Mouse (Mus musculus): ENCODE results near the gene Mypop.

Mypop gene

DNA sequence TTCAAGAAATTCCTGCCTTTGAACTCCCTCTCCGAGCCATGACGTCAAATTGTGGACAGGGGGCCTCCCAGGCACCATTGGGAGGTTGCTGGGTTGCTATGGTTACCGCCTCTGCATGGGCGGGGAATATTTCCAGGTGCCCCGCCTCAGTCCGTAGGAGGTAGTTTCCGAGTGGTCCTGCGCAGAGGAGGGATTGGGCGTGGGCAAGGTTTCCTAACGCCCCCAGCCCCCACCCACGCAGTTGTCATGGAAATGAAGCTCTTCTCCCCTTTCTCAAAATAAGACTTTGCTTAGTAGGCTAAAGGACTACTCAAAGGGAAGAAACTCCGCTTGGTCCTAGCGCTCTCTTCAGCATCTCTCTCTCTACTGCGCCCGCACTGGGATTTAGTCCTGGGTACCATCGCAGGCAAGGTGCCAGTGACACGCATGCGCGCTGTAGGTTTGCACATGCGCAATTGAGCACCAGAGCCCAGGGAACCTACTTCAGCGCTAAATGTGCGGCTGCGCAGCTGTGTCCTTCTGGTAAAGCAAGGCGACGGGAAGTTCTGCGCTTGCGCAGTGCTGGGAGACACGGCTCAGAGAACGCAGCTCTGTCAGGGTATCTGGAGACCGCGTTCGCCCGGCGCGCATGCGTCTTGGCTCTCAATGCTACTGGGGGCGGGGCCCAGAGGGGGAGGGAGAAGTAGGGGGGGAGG lies at the start of gene Mypop:
Gene Mypop, plus strand, starts transcription at position 645 of the 695 bp plus-strand sequence.
- in situ Hi-C loops (cut with MboI), result no loop called here

GRCm38 (mm10) chr7:18942376-18942775 lies 48.7 kb upstream of the Mypop start:
- in situ Hi-C loops (cut with MboI), result no loop called here

- in situ Hi-C loops (cut with MboI), result no loop called here
These were observed 48.2 kb upstream of the Mypop start for GRCm38 (mm10) chr7:18942815-18943214.

GRCm38 (mm10) chr7:18948151-18948550 lies 42.9 kb upstream of the Mypop start:
- in situ Hi-C loops (cut with MboI), result no loop called here

DNA sequence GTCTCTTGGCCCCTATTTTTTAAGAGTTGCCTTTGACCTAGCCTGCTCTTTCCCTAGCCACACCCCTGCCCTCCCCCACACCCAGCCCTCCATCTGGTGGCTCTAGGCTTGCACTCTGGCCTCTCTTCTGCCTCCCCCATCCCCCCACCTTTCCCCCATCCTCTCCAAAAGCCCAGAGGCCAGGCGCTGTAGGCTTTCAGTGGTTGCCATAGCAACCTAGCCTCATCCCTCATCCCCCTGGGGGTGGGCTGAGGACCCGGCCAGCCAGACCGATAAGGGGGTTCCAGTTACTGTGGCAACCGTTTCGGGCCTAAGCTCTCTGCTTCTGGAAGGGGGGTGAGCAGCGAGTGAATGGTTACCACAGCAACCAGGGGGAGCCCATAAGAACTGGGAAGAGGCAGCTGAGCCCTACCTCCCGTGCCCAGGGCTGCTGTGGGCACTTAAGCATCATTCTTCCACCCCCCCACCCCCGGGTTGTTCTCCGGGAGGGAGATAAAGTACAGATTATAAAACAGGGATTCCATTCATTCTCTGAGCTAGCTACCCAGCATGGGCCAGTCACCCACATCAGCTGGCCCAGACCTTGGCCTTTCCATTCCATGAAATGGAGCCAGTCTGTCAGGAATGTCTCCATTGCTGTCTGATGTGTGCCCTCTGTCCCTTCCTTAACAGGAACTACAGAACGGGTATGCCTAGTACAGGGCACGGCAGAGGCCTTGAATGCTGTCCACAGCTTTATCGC lies 41.1 kb upstream of the Mypop start:
- in situ Hi-C loops (cut with MboI), result no loop called here

GRCm38 (mm10) chr7:18950523-18951315 lies 40.3 kb upstream of the Mypop start:
- in situ Hi-C loops (cut with MboI), result no loop called here

DNA sequence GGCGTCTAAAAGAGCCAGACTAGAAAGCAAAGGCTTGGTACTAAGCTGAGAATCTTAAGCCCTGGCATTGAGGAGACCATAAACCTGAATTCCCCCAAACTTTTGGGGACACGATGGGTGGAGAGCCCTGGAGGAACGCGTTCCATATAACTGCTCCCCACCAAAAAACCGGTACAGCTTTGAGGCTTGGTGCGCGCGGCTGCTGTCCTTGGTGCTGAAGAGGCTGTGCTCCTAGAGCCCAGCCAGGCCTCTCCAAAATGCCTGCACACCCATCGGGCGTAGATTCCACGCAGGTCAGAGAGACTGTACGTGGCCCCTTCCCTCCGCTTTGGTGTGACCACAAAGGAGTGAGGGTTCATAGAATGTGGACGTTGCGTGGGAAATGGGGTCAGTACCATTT lies 39.6 kb upstream of the Mypop start:
- in situ Hi-C loops (cut with MboI), result no loop called here

GRCm38 (mm10) chr7:18957569-18958383 lies 33.3 kb upstream of the Mypop start:
- in situ Hi-C loops (cut with MboI), result no loop called here

- in situ Hi-C loops (cut with MboI), result no loop called here
These were observed 32.7 kb upstream of the Mypop start for GRCm38 (mm10) chr7:18958384-18958766.

- in situ Hi-C loops (cut with MboI), result no loop called here
These were observed 31.6 kb upstream of the Mypop start for GRCm38 (mm10) chr7:18959446-18959845.

DNA sequence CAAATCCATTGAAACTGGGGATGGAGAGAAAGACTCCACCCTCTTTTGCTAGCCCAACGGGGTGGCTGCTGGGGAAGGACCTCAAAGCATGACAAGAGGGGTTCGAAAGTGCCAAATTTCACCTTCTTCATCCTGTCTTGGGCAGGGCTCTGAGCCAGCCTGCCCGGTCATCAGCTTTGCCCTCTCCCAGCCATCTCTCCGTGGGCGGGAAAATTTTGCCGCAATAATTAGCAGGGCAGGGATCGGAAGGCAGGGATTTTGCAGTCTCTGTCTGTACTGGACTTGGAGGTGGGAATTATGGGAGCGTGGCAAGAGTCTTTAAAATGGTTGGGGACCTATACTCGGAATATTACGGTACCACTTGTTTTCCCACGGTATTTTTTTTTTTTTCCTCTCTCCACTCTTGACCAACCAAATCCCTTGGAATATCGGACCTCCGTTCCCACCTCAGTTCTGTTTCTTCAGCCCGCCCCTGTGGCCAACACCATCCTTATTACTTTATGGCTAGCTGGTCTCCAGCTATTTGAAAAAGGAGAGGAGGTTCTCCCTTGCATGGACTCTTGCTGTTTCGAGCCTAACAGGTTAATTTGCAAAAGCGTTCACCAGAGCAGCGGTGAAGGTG lies 28.8 kb upstream of the Mypop start:
- in situ Hi-C loops (cut with MboI), result no loop called here

- in situ Hi-C loops (cut with MboI), result no loop called here
These were observed 28.2 kb upstream of the Mypop start for GRCm38 (mm10) chr7:18962795-18963194.

GRCm38 (mm10) chr7:18963294-18963843 lies 27.7 kb upstream of the Mypop start:
- in situ Hi-C loops (cut with MboI), result no loop called here

DNA sequence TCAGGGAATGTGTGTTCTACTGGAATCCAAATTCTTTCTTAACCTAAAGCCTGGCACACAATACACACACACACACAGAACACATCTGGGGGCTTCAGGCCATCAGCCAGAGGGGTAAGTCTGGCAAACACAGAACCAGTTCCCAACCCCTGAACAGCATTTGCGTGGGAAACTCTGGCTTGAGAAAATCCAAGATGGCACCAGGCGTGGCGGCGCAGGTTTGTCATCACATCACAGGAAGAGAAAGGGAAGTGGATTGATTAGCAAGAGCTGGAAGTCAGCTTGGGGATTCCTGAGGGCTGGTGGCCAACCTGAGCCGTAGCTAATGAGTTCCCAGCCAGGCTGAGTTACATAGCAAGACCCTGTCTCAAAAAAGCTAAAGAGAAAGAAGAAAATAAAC lies 25.7 kb upstream of the Mypop start:
- in situ Hi-C loops (cut with MboI), result no loop called here

DNA sequence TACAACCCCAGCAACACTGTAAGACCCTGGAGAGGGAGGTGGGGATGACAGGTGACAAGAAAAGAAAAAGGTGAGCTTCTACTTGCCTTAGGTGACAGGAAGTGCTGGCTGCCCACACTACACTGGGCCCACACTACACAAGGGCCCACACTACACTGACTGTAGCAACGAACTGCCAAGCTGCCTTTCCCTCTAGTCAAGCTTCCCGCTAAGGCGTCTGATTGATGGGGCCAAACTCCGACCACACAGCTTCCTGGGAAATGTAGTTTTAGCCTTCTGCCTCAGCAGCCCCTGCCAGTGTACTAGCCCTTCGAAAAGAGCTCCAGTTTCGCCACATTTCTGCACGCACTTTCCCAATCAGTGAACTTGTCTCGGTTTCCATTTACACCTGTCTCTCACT lies 23.4 kb upstream of the Mypop start:
- in situ Hi-C loops (cut with MboI), result no loop called here

- in situ Hi-C loops (cut with MboI), result no loop called here
These were observed 20.1 kb upstream of the Mypop start for GRCm38 (mm10) chr7:18970956-18971355.

GRCm38 (mm10) chr7:18978381-18978780 lies 12.7 kb upstream of the Mypop start:
- in situ Hi-C loops (cut with MboI), result no loop called here

- in situ Hi-C loops (cut with MboI), result no loop called here
These were observed 4.5 kb upstream of the Mypop start for GRCm38 (mm10) chr7:18986503-18986902.

- in situ Hi-C loops (cut with MboI), result no loop called here
These were observed 3.9 kb upstream of the Mypop start, which contains the start of gene Nanos2 for GRCm38 (mm10) chr7:18987100-18987499. Nanos2 (plus strand) TSS chr7:18987400.

DNA sequence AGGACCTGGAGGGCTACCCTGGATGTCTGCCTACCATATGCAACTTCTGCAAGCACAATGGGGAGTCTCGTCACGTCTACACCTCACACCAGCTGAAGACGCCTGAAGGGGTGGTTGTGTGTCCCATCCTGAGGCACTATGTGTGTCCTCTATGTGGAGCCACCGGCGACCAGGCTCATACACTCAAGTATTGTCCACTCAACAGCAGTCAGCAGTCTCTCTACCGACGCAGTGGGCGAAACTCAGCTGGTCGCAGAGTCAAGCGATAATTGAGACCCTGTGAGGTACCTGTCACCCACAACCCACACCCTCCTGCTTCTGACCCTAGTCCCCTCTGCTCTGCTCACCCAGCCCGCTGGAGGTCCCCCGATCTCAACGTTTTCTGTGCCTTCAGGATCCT lies 3.3 kb upstream of the Mypop start:
- in situ Hi-C loops (cut with MboI), result no loop called here

DNA sequence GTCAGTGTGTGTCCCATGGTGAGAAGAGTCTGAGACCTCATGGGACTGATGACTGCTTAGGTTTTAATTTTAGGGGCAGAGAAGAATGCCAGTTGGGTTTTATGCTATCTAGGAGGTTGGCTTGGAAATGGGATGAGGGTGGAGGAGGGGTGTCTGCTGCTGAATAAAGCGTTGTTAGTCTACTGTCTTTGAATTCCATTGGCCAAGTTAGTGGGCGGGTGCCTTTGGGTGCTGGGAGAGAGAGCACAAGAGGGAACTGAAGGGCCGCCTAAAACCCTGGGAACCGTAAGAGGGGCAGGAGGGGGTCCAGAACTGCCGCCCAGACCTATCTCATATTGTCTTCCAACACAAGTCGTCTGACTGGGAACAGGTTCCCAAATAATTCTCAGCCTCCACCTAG lies 2.3 kb upstream of the Mypop start:
- in situ Hi-C loops (cut with MboI), result no loop called here
